Mouse (Mus musculus) kidney, postnatal 4 days (tissue): Measurements from ENCODE around the gene Acot8.

Experiments used
- DNase-seq, 2 experiments: peaks; one replicate each; pipeline ENCODE4 v3.0.0; 2021; ENCODE audit warnings: mixed read lengths in 2 of 2

Acot8 gene

DNA sequence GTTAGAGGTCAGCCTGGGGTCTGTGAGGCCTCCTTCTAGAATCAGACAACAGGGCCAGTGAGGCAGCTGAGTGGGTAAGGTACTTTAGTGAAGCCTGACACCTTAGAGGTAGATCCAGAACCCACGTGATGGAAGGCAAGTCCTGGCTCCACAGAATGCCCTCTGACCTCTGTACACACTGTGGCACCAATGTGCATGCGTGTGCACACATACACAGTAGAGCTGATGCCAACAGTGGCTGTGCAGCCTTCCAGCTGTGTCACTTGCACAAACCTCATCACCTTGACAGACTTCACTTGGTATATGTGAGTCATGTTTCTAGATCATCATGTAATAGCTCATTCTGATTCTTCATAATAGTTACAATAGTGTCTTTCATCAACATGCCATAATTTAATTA, 52.2 kb downstream of the Acot8 start:
- no peak for DNase-seq

DNA sequence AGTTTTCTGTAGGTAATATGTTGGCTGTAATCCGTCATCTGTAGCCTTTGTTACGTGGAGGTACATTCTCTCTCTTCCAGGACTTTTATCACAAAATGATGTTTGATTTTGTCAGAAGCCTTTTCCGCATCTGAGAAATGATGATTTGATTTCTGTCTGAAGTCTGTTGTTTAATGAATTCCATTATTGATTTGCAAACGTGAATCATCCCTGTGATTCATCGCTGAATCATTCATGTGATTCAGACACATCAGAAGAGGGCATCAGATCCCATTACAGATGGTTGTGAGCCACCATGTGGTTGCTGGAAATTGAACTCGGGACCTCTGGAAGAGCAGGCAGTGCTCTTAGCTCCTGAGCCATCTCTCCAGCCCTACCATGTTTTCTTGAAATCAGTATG, 55.7 kb downstream of the Acot8 start:
- DNase-seq, result no peak

DNA sequence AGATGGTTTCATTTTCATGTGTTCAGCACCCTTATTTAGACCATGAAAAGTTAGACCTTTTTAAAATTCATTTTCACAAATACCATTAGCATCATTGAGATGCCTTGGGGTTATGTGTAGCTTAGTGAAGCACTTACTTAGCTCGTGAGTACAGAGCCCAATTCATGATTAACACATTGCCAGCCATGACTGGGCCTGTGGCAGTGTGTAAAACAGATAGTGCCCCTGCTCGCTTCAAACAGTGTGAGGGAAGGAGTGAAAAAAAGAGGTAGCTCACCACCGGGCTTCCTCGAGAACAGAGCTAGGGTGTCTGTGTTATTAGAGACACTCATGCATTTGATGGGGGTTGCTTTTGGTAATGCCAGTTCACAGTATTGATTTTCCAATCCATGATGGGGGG, 56.5 kb downstream of the Acot8 start:
- DNase-seq, result no peak

DNA sequence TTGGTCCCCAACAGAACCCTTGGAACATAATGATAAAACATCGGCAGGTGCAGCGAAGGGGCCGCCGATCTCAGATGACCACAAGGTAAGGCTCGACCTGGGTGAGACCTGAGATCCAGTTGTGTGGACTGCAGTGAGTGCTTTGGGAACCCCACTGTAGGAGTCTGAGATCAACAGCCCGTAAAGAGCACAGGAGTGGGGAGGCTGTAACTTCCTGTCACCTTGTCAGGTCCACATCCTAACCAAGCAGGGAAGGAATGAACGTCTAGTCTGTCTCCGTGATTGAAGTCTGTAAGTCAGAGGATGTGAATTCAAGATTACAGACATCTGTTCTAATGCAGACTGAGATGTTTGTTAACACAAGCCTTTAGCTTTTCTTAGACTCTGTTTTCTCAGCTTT, 58.0 kb downstream of the Acot8 start:
- no peak for DNase-seq

DNA sequence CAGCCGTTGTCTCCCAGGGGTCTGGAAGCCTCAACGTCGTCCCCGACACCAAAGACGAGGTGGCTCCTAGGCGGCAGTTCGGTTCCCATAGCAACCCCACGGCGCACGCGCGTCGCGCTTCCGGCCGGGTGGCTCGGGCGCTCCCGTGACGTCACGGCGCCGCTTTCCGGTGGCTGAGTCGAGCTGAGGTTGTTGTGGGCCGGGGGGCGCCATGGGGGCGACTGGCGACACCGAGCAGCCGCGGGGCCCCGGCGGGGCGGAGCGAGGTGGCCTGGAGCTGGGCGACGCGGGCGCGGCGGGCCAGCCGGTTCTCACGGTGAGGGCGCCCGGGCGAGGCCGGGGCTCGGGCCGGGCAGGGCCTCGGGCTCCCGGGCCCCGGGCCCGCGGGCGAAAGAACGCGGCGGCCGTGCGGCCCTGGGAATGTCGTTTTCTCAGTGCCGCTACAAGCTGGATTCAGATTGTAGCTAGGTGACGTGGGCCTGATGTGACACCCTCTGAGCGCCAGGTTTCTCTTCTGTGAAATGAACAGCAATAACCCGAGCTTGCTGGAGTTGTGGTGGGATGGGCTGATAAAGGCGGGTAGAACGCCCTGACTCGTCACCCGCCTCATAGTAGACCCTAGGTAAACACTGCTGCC, 58.7 kb downstream of the Acot8 start, which contains the start of the genes Wfdc3 and Dnttip1:
Gene Wfdc3, minus strand, starts transcription at position 89 of the 637 bp plus-strand sequence.
Gene Dnttip1, plus strand, starts transcription at position 141 of the 637 bp plus-strand sequence.
- DNase-seq, result peak; percentile 96 to 97

DNA sequence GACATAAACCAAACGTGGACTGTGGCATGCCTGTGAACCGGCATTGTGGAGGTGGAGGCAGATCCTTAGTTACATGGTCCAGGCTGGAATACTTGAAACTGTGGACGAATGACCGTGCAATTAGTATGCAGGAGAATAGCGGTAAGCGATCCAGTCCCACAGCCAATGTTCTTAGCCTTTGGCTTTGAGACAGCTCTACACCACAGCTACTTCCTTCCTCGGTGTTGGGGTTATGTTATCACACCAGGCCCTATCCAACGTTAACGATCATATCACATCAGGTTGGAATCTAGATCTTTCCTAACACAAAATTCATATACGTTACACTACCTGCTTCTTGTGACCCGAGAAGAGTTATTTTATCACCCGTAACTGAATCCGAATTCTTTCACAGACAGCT, 59.7 kb downstream of the Acot8 start:
- no peak for DNase-seq
